Mouse (Mus musculus) cerebellum, adult 2 months (tissue): ENCODE measurements around the gene Gfpt2.

ENCODE experiments used
- CTCF ChIP-seq: fragments of 200-500 bp; IDR thresholded peaks from 2 replicates; pipeline ENCODE4 v1.5.1; 2011; ENCODE audit warnings: low read depth, mild to moderate bottlenecking, control low read depth, low read length, moderate library complexity, borderline replicate concordance; ENCODE audit not compliant: insufficient read depth
- POLR2A ChIP-seq: fragments of 200-500 bp; IDR thresholded peaks from 2 replicates; pipeline ENCODE4 v1.6.1; 2011; ENCODE audit warnings: low read length, control low read depth, borderline replicate concordance; ENCODE audit not compliant: insufficient read depth

- TF ChIP-seq CTCF (no peak), POLR2A (no peak)
These were observed 33.3 kb downstream of the Gfpt2 start for GRCm38 (mm10) chr11:49827243-49827642.
